Mouse (Mus musculus): ENCODE measurements around the gene Elk3.

DNA sequence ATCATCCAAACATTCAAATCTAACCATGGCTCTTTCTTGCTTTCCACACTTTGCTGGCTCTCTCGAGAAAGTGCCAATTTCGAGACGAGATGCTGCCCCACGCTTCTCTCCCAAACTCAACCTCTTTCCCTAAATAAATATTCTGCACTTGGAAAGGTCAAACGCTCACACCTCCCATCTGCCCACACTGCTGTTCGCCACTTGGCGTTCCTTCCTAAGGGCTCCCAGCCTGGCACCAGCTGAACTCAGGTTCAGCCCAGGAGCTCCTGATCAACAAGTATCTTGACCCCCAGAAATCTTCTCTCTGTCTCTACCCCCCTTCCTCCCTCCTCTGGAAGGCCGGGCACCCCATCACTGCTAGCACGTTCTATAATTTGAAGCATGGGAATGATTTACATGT is 34.1 kb downstream of the Elk3 start:
- TF ChIP-seq TAL1 (IDR thresholded peaks at IDR 0.05; ENCODE audit: low read length): no peak
- no peak for TF ChIP-seq GATA1 (IDR thresholded peaks at IDR 0.05; ENCODE audit: low read length)

Data from erythroblast, embryonic 14.5 days (primary cell).